Mouse (Mus musculus): Measurements from ENCODE around the gene Galr3. TPM values are rescaled to one million over a fixed set of nuclear protein-coding genes. Genes with fewer than 3 reads are reported as not detected.
"Not testable (repeated sequence)": the region's sequence is repeated elsewhere in the genome, so short reads cannot be mapped to it uniquely, and the experiment has no call there.

Galr3 gene
- polyA plus RNA-seq (2012; ENCODE audit: insufficient read depth, insufficient read length, missing spikeins) = not detected in 2 replicates

GRCm38 (mm10) chr15:79041585-79041984, at the start of gene Galr3:
TSS of gene Galr3 (plus strand) at chr15:79041885.
- Histone ChIP-seq H3K4me3 (ENCODE audit: insufficient read depth, low read depth, low read length) (peak within 1 kb of the TSS; percentile 47), H3K27ac (replicated peaks; ENCODE audit: low read depth, low read length) (no peak within 1 kb of the TSS), H3K4me1 (ENCODE audit: control insufficient read depth, insufficient read depth, insufficient read length, low read length) (no peaks in the 10 kb centered on the region)

DNA sequence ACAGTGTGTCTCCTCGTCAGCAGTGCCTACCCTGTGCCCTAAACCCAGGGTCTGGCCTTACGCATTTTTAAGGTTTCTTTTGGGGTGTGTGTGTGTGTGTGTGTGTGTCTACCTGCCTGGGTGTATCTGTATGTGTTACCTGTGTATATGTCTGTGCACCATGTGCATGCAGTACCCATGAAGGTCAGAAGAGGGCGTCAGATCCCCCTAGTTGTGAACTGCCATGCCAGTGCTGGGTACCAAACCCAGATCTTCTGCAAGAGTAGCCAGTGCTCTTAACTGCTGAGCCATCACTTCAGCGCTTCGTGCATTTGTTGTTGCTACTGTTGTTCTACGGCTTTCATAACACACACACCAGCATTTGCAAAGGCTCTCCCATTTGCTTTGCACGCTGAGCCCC, 49.5 kb upstream of the Galr3 start:
- H3K4me1 ChIP-seq (ENCODE audit: control insufficient read depth, insufficient read depth, insufficient read length, low read length) = peaks cover 23% of the 10 kb centered on the region
- no peak overlapping the region for H3K27ac ChIP-seq (replicated peaks; ENCODE audit: low read depth, low read length)
- H3K4me3 ChIP-seq (ENCODE audit: insufficient read depth, low read depth, low read length) = no peak overlapping the region

- Histone ChIP-seq H3K4me1 (ENCODE audit: control insufficient read depth, insufficient read depth, insufficient read length, low read length) (peaks cover 23% of the 10 kb centered on the region), H3K27ac (replicated peaks; ENCODE audit: low read depth, low read length) (no peak overlapping the region), H3K4me3 (ENCODE audit: insufficient read depth, low read depth, low read length) (no peak overlapping the region)
Observed at GRCm38 (mm10) chr15:78992925-78993324, 48.8 kb upstream of the Galr3 start.

DNA sequence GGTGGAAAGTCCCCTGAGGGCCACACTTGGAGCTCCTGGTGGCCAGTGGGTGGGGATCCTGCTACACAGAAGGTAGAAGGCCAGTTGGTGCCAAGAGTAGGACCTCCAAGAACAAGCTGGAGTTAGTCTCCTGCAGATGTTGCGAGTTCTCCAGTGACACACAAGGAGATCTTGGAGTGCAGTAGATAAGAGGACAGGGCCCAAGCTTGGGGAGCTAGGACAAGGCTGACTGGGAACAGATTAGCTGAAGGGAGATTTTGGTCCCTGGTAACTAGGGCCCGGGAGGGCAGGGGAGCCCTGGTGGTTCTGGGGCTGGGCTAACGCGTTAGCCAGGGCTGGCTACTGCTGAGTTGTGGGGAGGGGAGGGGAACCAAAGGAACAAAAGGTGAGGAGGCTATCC, 45.8 kb upstream of the Galr3 start:
- peaks cover 22% of the 10 kb centered on the region for H3K4me1 ChIP-seq (ENCODE audit: control insufficient read depth, insufficient read depth, insufficient read length, low read length)
- no peak overlapping the region for H3K4me3 ChIP-seq (ENCODE audit: insufficient read depth, low read depth, low read length)
- H3K27ac ChIP-seq (replicated peaks; ENCODE audit: low read depth, low read length) = no peak overlapping the region

GRCm38 (mm10) chr15:78996663-78997062, 45.0 kb upstream of the Galr3 start:
- no peak overlapping the region for H3K4me3 ChIP-seq (ENCODE audit: insufficient read depth, low read depth, low read length)
- no peak overlapping the region for H3K27ac ChIP-seq (replicated peaks; ENCODE audit: low read depth, low read length)
- H3K4me1 ChIP-seq (ENCODE audit: control insufficient read depth, insufficient read depth, insufficient read length, low read length) = peaks cover 22% of the 10 kb centered on the region

DNA sequence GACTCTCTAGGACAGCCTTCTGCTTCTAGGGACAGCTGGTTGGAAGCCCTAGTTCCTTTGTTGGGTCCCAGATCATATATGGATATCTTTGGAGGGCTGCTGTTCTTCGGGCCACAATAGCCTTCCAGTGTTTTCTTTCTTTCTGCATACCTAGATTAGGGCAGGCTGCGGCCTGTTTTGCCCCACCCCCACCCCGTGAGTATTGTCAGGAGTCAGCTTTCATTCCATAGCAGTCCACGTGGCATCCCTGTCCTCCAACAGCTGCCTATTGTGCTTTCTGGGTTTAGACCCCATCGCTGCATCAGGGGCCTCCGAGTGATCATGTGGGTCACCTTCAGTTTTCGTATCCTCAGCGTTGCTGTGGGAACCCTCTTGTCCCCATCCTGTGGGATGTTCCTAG, 43.3 kb upstream of the Galr3 start:
- Histone ChIP-seq H3K4me1 (ENCODE audit: control insufficient read depth, insufficient read depth, insufficient read length, low read length) (peaks cover 22% of the 10 kb centered on the region), H3K27ac (replicated peaks; ENCODE audit: low read depth, low read length) (no peak overlapping the region), H3K4me3 (ENCODE audit: insufficient read depth, low read depth, low read length) (no peak overlapping the region)

DNA sequence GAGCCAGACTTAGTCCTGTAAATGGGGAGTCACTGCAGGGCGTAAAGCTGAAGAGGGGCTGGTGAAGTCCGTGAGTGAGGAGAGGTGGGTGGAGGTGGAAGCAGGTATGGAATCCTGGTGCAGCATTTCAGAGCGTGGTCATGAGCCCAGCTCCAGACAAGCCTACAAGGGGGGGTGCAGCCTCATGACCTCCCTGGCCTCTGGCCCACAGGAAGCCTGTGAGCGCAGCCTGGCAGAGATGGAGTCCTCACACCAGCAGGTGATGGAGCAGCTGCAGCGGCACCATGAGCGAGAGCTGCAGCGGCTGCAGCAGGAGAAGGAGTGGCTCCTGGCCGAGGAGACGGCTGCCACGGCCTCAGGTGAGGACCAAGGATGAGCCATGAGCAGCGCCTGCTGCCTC, 42.1 kb upstream of the Galr3 start:
- H3K27ac ChIP-seq (replicated peaks; ENCODE audit: low read depth, low read length) = no peak overlapping the region
- H3K4me3 ChIP-seq (ENCODE audit: insufficient read depth, low read depth, low read length) = no peak overlapping the region
- H3K4me1 ChIP-seq (ENCODE audit: control insufficient read depth, insufficient read depth, insufficient read length, low read length) = peaks cover 22% of the 10 kb centered on the region

- peaks cover 20% of the 10 kb centered on the region for H3K4me1 ChIP-seq (ENCODE audit: control insufficient read depth, insufficient read depth, insufficient read length, low read length)
- no peak overlapping the region for H3K4me3 ChIP-seq (ENCODE audit: insufficient read depth, low read depth, low read length)
- H3K27ac ChIP-seq (replicated peaks; ENCODE audit: low read depth, low read length) = no peak overlapping the region
Observed at GRCm38 (mm10) chr15:79000357-79000791, 41.3 kb upstream of the Galr3 start.

DNA sequence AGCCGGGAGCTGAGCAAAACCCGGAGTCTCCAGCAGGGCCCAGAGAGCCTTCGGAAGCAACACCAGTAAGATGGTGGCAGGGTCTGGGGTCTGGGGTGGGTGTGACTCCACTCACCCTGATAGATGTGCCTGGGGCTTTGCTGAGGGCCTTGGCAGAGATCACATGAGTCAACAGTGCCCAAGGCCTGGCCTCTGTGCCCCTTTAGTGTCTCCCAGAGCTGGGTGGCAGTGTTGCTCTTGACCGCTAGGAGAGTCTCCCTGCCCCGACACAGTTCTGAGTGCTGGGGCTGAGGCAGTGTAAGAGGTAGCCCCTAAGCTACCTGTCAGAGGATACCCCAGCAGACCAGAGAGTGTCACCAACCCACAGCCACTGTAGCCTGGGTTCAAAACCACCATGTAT, 40.1 kb upstream of the Galr3 start:
- H3K4me3 ChIP-seq (ENCODE audit: insufficient read depth, low read depth, low read length) = no peak overlapping the region
- H3K27ac ChIP-seq (replicated peaks; ENCODE audit: low read depth, low read length) = no peak overlapping the region
- H3K4me1 ChIP-seq (ENCODE audit: control insufficient read depth, insufficient read depth, insufficient read length, low read length) = peaks cover 10% of the 10 kb centered on the region; the same call in 1 of the 2 replicates

DNA sequence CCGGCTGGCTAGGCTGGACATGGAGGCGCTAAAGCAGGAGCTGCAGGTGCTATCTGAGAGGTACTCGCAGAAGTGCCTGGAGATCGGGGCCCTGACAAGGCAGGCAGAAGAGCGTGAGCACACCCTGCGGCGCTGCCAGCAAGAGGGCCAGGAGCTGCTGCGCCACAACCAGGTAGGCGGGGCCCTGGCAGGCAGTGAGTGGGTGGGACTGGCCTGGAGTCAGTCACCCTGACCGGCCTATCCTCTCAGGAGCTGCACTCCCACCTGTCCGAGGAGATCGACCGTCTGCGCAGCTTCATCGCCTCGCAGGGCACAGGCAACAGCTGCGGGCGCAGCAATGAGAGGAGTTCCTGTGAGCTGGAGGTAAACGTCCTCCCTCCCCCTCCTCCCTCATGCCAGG, 39.6 kb upstream of the Galr3 start:
- H3K27ac ChIP-seq (replicated peaks; ENCODE audit: low read depth, low read length) = no peak overlapping the region
- peaks cover 8% of the 10 kb centered on the region; the same call in 1 of the 2 replicates for H3K4me1 ChIP-seq (ENCODE audit: control insufficient read depth, insufficient read depth, insufficient read length, low read length)
- H3K4me3 ChIP-seq (ENCODE audit: insufficient read depth, low read depth, low read length) = no peak overlapping the region

DNA sequence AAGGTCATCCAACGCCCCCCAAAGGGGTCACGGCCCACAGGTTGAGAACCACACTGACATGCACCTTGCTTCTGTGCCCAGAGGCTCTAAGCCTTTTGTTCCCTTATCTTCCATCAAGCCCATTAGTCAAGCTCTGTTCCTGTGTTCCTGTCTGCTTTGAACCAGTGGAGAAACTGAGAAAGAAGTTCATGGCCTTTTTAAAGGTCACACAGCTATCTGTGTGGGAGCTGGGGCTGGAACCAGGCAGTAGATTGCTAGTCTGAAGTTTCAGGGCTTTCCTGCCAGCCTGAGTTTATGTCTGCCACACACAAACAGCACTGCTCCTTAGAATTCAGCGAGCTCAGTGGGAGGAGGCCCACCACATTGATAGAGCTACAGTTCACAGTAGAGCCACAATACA, 38.6 kb upstream of the Galr3 start:
- H3K4me3 ChIP-seq (ENCODE audit: insufficient read depth, low read depth, low read length) = no peak overlapping the region
- H3K27ac ChIP-seq (replicated peaks; ENCODE audit: low read depth, low read length) = no peak overlapping the region
- peaks cover 8% of the 10 kb centered on the region; the same call in 1 of the 2 replicates for H3K4me1 ChIP-seq (ENCODE audit: control insufficient read depth, insufficient read depth, insufficient read length, low read length)

- Histone ChIP-seq H3K4me3 (ENCODE audit: insufficient read depth, low read depth, low read length) (no peak overlapping the region), H3K27ac (replicated peaks; ENCODE audit: low read depth, low read length) (no peak overlapping the region), H3K4me1 (ENCODE audit: control insufficient read depth, insufficient read depth, insufficient read length, low read length) (no peaks in the 10 kb centered on the region)
Observed at GRCm38 (mm10) chr15:79005581-79005980, 36.1 kb upstream of the Galr3 start.

DNA sequence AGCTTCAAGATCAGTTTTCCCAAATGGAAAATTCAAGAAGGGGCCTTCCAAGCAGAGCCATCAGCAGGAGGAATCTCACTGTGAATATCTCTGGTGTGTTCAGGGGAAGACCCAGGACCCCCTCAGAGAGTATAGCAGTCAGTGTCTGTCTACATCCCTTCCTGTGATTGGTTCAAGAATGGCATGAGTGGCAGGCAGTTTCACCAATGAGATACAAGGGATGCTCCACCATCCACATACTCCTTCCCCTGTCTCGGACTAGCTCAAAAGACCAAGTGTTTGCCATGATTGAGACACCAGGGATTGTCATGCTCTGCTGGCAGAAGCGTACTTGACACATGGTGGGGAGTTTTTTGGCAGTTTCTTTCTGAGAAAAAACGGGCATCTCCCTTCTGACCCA, 35.0 kb upstream of the Galr3 start:
- Histone ChIP-seq H3K27ac (replicated peaks; ENCODE audit: low read depth, low read length) (no peak overlapping the region), H3K4me3 (ENCODE audit: insufficient read depth, low read depth, low read length) (no peak overlapping the region), H3K4me1 (ENCODE audit: control insufficient read depth, insufficient read depth, insufficient read length, low read length) (no peaks in the 10 kb centered on the region)

DNA sequence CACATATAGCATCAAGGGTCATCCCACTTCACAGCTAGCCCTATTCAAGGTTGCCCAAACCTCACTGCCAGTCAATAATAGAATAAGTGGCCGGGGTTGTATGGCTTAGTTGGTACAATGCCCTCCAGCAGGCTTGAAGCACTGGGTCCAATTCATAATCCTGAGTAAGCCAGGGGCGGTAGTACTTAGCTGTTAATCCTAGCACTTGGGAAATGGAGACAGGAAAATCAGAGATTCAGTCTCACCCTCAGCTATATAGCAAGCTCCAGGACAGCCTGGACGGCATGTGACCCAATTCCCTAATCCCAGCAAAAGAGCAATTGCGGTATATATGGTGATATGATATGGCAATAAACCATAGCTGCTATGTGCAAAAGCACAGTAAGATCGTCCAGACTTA, 34.6 kb upstream of the Galr3 start:
- Histone ChIP-seq H3K4me3 (ENCODE audit: insufficient read depth, low read depth, low read length) (no peak overlapping the region), H3K27ac (replicated peaks; ENCODE audit: low read depth, low read length) (no peak overlapping the region), H3K4me1 (ENCODE audit: control insufficient read depth, insufficient read depth, insufficient read length, low read length) (no peaks in the 10 kb centered on the region)

DNA sequence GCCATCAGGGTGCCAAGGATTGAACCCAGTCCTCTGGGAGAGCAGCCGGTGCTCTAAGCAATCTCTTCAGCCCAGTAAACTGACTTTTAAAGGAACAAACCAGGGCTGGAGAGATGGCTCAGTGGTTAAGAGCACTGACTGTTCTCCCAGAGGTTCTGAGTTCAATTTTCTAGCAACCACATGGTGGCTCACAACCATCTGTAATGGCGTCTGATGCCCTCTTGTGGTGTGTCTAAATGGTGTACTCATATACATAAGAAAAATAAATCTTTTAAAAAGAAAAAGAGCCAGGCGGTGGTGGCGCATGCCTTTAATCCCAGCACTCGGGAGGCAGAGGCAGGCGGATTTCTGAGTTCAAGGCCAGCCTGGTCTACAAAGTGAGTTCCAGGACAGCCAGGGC, 33.8 kb upstream of the Galr3 start:
- H3K27ac ChIP-seq (replicated peaks; ENCODE audit: low read depth, low read length); H3K4me3 ChIP-seq (ENCODE audit: insufficient read depth, low read depth, low read length); H3K4me1 ChIP-seq (ENCODE audit: control insufficient read depth, insufficient read depth, insufficient read length, low read length): not testable (repeated sequence)

GRCm38 (mm10) chr15:79009734-79010133, 32.0 kb upstream of the Galr3 start:
- H3K4me1 ChIP-seq (ENCODE audit: control insufficient read depth, insufficient read depth, insufficient read length, low read length) = no peaks in the 10 kb centered on the region
- no peak overlapping the region for H3K27ac ChIP-seq (replicated peaks; ENCODE audit: low read depth, low read length)
- no peak overlapping the region for H3K4me3 ChIP-seq (ENCODE audit: insufficient read depth, low read depth, low read length)

DNA sequence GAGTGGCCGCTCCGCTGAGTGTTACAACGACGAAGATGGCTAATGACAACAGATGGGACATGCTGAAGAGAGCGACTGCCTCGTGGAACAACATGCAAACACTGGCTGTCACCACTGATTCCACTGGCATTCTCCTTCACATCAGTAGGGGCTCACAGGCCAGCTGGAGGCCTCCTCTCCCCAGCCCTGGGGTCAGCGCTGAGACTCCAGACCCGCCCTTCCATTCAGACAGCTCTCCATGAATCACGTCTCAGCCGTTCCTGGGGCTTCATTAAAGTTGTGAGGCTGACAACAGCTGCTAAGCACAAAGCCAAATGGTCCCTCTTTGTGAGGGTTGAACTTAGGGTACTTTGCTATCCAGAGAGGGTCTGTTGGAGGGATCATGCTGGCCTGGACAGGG, 30.1 kb upstream of the Galr3 start:
- Histone ChIP-seq H3K4me3 (ENCODE audit: insufficient read depth, low read depth, low read length) (no peak overlapping the region), H3K4me1 (ENCODE audit: control insufficient read depth, insufficient read depth, insufficient read length, low read length) (no peaks in the 10 kb centered on the region), H3K27ac (replicated peaks; ENCODE audit: low read depth, low read length) (no peak overlapping the region)
